Mouse (Mus musculus) left cerebral cortex, postnatal 4 days (tissue): Measurements from ENCODE around the gene Gramd4. TPM values are rescaled to one million over a fixed set of nuclear protein-coding genes. Genes with fewer than 3 reads are reported as not detected.
"Not testable (repeated sequence)": the region's sequence is repeated elsewhere in the genome, so short reads cannot be mapped to it uniquely, and the experiment has no call there.

ENCODE experiments used
- DNase-seq: peaks from one replicate; pipeline ENCODE4 v3.0.0-alpha.2; 2022
- intact Hi-C: fragments of 180-260 bp; cut with DNase I; formaldehyde crosslinking; loops from one replicate; pipeline ENCODE4 v1.15.1; 2025
- total RNA-seq, 2 experiments: library from RNA; stranded (reverse); gene quantifications; 2 replicates each; pipeline ENCODE4 v1.2.3; 2021

Gene Gramd4
- total RNA-seq, 2 experiments from 2014 or later: 52.0 to 57.8 TPM

GRCm38 (mm10) chr15:86176771-86177702 is 119.5 kb downstream of the Gramd4 start:
- intact Hi-C loops: no loop called here
- DNase-seq: no peak

DNA sequence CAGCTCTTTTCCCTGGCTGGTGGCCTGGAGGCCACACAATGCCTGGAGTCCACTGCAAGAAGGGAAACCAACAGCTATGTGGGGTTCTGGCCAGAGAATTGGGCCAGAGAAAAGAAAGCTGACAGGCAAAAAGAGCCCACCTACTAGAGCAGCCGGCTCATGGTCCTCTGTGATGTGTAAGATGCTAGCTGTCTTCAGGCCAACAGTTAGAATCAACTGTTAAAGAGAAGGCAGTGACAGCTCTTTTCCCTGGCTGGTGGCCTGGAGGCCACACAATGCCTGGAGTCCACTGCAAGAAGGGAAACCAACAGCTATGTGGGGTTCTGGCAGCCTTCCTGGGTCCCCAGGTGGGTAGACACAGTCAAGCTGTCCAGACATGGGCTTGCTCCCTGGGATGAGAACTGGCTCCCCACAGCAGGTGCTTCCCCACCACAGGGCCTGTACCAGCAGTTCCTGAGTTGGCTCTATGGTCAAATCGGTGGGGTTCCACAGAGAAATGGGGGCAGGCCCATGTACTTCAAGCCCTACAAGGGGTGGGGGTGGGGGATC is 120.3 kb downstream of the Gramd4 start:
- peak; percentile 89 for DNase-seq
- intact Hi-C loops: not testable (repeated sequence)

DNA sequence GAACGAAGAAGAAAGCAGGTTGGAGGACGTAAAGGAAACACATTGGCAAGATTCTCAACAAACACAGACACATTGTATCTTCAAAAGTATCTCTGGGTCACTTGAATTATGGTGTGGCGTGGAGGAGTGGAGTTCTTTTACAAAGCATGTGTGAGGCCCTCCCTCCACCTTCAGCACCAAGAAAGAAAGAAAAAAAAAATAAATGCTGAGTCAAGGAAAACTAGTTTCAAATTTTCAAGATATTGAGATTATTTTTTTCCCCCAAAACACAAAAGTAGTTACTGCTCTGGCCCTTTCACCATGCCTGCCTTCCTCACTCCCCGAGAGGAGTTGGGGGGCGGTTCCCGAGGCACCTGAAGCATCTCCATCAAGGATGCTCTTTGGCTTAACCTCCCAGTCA is 121.1 kb downstream of the Gramd4 start:
- intact Hi-C loops: no loop called here

GRCm38 (mm10) chr15:86180427-86180826 is 122.9 kb downstream of the Gramd4 start:
- intact Hi-C loops: no loop called here
- no peak for DNase-seq

More for the DNA sequence above, 121.1 kb downstream of the Gramd4 start:
- no peak for DNase-seq

DNA sequence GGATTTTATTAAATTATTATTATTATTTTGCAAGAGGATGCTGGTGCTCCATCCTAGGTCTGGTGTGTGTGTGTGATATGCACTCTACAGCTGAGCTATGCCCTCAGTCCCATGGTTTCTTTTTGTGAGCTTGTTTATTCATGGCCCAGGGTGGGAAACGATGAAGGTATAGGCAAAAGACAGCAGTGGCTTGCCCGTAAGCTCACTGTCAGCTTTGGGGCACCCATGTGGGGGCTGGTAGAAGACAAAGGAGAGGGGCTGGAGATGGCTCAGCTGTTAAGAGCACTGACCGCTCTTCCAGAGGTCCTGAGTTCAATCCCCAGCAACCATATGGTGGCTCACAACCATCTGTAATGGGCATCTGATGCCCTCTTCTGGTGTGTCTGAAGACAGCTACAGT is 123.8 kb downstream of the Gramd4 start:
- DNase-seq, intact Hi-C loops: not testable (repeated sequence)

DNA sequence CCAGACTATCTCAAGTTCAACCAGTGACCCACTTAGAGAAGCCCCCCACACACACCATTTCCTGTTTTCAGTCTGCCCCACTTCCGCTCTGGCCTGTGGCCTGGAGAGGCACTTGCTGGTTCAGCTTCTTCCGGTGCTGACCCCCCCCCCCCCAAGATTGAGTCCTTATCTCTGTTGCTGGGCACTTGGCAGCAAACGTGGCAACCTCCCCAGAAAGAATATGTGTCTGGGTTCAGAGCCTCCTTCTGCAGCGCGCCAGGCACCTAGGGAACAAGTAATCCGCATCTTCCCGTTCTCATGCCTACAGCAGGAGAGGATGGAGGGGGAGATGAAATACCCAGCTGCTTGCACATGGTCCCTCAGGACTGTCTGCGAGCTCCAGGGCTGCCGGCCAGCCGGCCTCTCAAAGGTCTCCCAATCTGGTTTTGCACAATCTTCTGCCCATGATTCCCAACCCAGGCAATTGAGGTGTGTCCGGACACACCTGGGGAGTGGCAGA is 124.5 kb downstream of the Gramd4 start:
- intact Hi-C loops: no loop called here
- DNase-seq: peak; percentile 27

DNA sequence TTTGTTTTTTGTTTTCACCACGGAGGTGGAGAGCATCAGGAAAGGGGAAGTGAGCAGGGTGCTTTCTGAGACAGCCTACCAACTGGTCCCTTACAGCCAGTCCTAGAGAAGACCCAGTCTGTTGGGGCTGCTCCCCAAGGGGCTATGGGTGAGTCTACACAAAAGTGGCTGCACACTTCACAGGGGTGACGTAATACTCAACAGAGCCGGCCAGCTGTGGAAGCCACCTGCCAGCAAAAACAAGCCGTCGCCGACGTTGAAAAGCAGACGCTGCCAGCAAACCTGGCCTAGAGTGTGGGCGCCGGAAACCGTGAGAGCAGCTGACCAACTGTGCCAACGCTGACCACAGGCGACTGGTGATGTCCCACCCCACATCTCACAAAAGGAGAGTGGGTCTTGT is 125.2 kb downstream of the Gramd4 start:
- no peak for DNase-seq
- intact Hi-C loops: no loop called here

GRCm38 (mm10) chr15:86183484-86183883 is 126.0 kb downstream of the Gramd4 start:
- no peak for DNase-seq
- intact Hi-C loops: no loop called here

DNA sequence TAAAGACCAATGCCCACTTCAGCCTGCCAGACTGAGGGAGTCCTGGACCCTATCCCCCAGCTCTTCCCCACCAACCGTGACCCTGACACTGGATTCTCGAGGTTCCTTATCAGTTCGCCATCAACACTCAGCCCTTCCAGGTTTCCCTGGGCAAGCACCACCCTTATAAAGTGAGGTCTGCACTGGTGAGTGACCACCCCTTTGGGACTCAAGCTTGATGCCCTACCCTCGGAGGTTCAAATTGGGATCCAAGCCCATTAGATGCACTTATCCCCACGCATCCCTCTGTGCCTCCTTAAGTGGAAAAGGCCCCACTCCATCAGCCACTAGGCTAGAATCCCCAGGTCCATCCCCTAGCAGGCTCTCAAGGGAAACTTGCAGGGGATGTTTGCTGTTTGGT is 126.6 kb downstream of the Gramd4 start:
- intact Hi-C loops: no loop called here
- DNase-seq: no peak

GRCm38 (mm10) chr15:86184851-86185688 is 127.6 kb downstream of the Gramd4 start:
- intact Hi-C loops: no loop called here
- peak; percentile 35 for DNase-seq

DNA sequence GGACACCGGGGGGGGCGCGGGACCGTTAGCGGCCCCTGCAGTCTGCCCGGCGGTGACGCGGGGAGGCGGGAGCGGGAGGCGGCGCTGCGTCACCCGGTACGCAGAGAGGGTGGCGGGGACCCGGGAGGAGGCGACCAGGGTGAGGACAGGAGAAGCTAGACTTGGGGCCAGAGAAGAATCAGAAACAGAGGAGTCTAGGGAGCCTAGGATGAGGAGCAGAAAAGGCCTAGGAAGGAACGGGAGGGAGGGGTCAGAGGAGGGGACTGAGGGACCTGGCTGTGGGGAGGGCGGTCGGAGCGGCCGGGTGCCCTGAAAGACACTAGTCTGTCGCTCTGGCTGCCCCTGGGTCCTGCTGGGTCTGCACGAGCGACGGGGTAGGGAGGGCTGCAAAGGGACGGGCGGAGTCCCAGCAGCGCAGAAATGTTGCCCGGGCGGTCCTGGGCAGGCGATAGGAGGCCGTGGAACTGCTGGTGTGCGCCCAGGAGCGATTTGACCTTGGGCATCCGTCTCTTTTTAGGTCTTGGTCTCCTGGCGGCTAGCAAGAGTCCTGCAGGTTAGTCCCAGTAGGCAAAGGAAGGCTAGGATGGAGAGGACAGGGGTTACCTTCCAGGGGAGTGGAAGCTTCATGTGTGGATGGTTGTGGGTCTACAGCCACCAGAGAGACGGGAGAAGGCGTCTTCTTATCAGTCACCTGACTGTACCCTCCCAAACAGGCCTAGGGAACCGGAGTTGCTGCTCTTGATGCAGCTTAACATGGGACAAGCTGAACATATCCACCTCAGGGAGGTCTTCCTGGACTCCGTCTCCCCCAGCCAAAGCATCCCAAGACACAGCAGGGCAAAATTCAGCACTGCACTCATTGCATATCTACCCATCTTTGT is 128.4 kb downstream of the Gramd4 start, which contains the start of gene Cerk:
Cerk (minus strand) TSS at position 453 of the 881 bp plus-strand sequence.
- intact Hi-C loops: no loop called here

DNA sequence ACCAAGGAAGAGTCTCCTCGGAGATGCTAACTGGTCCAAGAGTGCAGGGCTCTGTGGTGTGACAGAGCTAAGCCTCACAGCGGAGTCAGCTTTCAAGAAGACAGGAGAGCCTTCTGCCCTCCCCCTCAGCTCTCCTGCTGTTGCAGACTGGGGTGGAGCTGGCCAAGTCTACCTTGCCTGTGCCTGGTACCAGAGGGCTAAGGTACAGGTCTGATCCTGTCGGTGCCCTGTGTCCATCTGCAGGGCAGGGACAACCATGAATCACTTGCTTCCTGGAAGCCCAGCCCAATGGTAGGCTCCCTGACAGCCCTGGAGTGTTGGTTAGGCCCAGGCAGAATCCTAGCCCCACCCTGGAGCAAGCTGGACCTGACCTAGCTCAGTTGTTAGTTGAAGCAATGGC is 129.2 kb downstream of the Gramd4 start:
- no peak for DNase-seq
- intact Hi-C loops: no loop called here

More for the DNA sequence above, 128.4 kb downstream of the Gramd4 start, which contains the start of gene Cerk:
- DNase-seq: peak; percentile 61

Other genes starting within 250 kb of the Gramd4 start
- gene Cdpf1, start 246.0 kb upstream of the Gramd4 start, total RNA-seq: 10 to 100 TPM; 19.9 to 22.6 TPM
- under 1 TPM; 0.36 to 0.46 TPM for gene Pkdrej, start 236.0 kb upstream of the Gramd4 start, total RNA-seq
- gene Ttc38, start 225.4 kb upstream of the Gramd4 start, total RNA-seq: 1 to 10 TPM; 2.3 to 3.5 TPM
- 1 to 10 TPM; 2.3 to 2.9 TPM for gene Gtse1, start 197.9 kb upstream of the Gramd4 start, total RNA-seq
- 10 to 100 TPM; 36.2 to 37.8 TPM for gene Trmu, start 178.4 kb upstream of the Gramd4 start, total RNA-seq
- gene Celsr1, start 23.9 kb upstream of the Gramd4 start, total RNA-seq: 1 to 10 TPM; 5.0 to 5.2 TPM
- gene Cerk, start 128.4 kb downstream of the Gramd4 start, total RNA-seq: 10 to 100 TPM; 29.0 to 31.4 TPM
- gene Tbc1d22a, start 156.8 kb downstream of the Gramd4 start, total RNA-seq: 10 to 100 TPM; 17.9 to 19.3 TPM